Mouse (Mus musculus) kidney, embryonic 14.5 days (tissue): ENCODE data around the gene Col1a2. TPM values are rescaled to one million over a fixed set of nuclear protein-coding genes. Genes with fewer than 3 reads are reported as not detected.
A peak's percentile ranks its signal among the peaks of the same experiment; 100 is the strongest.

ENCODE experiments used
- ATAC-seq: fragments of 200-750 bp; cut with Nextera tagmentation; 2 replicates; pipeline ENCODE4 v1.8.0; 2017; ENCODE audit warnings: moderate number of reproducible peaks, mild to moderate bottlenecking, moderate TSS enrichment, moderate library complexity; ENCODE audit not compliant: low FRiP score, low TSS enrichment
- H3K27ac ChIP-seq: fragments of 300-500 bp; sonication (generic); 2 replicates; pipeline ENCODE4 v1.5.1; 2014; ENCODE audit warnings: low read depth, mild to moderate bottlenecking, low read length, moderate library complexity, mixed read lengths
- H3K27me3 ChIP-seq: fragments of 300-500 bp; sonication (generic); 2 replicates; pipeline ENCODE4 v1.6.1; 2014; ENCODE audit warnings: mild to moderate bottlenecking, low read length; ENCODE audit not compliant: control insufficient read depth, insufficient read depth
- H3K36me3 ChIP-seq: fragments of 300-500 bp; sonication (generic); 2 replicates; pipeline ENCODE4 v1.6.1; 2014; ENCODE audit warnings: low read length, mixed read lengths; ENCODE audit not compliant: control insufficient read depth, insufficient read depth
- H3K4me1 ChIP-seq: fragments of 300-500 bp; sonication (generic); 2 replicates; pipeline ENCODE4 v1.6.1; 2014; ENCODE audit warnings: low read length, mixed read lengths; ENCODE audit not compliant: control insufficient read depth, insufficient read depth
- H3K4me2 ChIP-seq: fragments of 300-500 bp; sonication (generic); replicated peaks from 2 replicates; pipeline ENCODE4 v1.6.1; 2014; ENCODE audit warnings: low read depth, mild to moderate bottlenecking, low read length
- H3K4me3 ChIP-seq: fragments of 300-500 bp; sonication (generic); 2 replicates; pipeline ENCODE4 v1.5.1; 2014; ENCODE audit warnings: mild to moderate bottlenecking, low read length
- H3K9ac ChIP-seq: fragments of 300-500 bp; sonication (generic); 2 replicates; pipeline ENCODE4 v1.6.1; 2014; ENCODE audit warnings: low read depth, mild to moderate bottlenecking, low read length, moderate library complexity
- H3K9me3 ChIP-seq: fragments of 300-500 bp; sonication (generic); 2 replicates; pipeline ENCODE4 v1.6.1; 2016; ENCODE audit warnings: low read length; ENCODE audit not compliant: control insufficient read depth
- WGBS: fragments of 180-500 bp; shearing (Covaris S2); extraction: QIAGEN DNeasy Blood & Tissue Kit; methylation state at CpG from one replicate; pipeline ENCODE4 v1.1.7; 2014; 5-methylcytosine and 5-hydroxymethylcytosine counted together
- polyA plus RNA-seq: library from polyadenylated mRNA; unstranded; fragments of >200 nt; fragmentation: Nextera tagmentation; extraction: Ambion mirVana; gene quantifications from 2 replicates; pipeline ENCODE4 v1.2.1, GENCODE M21; 2014

Col1a2 gene
- 171 and 267 TPM in 2 replicates for polyA plus RNA-seq

DNA sequence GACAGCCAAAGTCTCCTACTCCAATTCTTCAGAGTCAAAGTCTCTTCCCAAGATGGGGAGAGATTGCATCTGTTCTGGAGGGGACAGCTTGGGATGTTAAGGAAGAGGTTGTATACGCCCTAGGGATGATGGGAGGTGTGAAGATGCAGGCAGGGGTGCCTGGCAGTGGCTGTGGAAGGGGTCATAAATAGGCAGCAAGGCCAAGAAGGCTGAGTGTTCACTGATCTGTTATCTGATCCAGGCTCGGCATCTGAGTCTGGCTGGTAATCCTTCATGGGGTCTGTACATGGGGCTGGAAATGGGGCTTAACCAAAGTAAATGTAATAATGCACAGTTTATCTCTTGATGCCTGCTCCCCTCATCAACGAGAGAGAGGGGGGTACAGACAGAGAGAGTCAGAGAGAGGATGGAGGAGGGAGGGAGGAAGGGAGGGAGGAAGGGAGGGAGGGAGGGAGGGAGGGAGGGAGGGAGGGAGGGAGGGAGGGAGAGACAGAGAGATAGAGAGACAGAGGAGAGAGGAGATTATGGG lies at the start of gene Col1a2:
TSS of gene Col1a2 (plus strand) at position 212 of the 529 bp plus-strand sequence.
- Histone ChIP-seq H3K4me3 (peak within 1 kb of the TSS; percentile 32), H3K9ac (peak within 1 kb of the TSS; percentile 48; the same call in 1 of the 2 replicates), H3K4me1 (no peaks in the 10 kb centered on the region), H3K36me3 (no peaks in the 10 kb centered on the region), H3K27ac (peak within 1 kb of the TSS; percentile 59; the same call in 1 of the 2 replicates), H3K27me3 (peaks cover 4% of the 10 kb centered on the region; the same call in 1 of the 2 replicates), H3K4me2 (peak within 1 kb of the TSS; percentile 69), H3K9me3 (no peaks in the 10 kb centered on the region)
- WGBS, result 14% methylated on average over 3 of the region's 3 CpGs
- peak; percentile 30 for ATAC-seq

DNA sequence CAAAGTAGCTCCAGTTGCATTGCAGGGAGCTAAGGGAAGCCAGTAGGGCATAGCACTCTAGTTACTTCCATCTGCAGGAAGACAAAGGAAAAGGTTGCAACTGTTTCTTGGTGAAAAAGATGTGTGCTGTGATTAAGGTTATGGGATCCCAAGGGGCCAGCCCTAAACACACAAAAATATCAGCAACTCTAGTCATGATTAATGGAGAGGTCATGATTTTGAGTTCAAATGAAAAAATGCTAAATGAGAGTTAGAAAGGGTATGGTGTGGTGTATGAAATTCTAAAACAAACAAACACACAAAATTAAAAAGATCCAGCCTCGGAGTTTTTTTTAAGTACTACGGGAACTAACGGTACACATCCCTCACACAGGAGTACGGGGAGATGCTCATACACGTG lies 49.1 kb upstream of the Col1a2 start:
- H3K4me3 ChIP-seq, result no peak overlapping the region
- H3K4me2 ChIP-seq, result no peak overlapping the region
- no peak for ATAC-seq
- peak overlapping the region; percentile 95 for H3K27ac ChIP-seq
- H3K36me3 ChIP-seq, result no peaks in the 10 kb centered on the region
- H3K9ac ChIP-seq, result no peak overlapping the region
- no peaks in the 10 kb centered on the region for H3K9me3 ChIP-seq
- WGBS, result 54% methylated on average over 5 of the region's 5 CpGs
- H3K4me1 ChIP-seq, result peaks cover 13% of the 10 kb centered on the region; the same call in 1 of the 2 replicates
- no peaks in the 10 kb centered on the region for H3K27me3 ChIP-seq

DNA sequence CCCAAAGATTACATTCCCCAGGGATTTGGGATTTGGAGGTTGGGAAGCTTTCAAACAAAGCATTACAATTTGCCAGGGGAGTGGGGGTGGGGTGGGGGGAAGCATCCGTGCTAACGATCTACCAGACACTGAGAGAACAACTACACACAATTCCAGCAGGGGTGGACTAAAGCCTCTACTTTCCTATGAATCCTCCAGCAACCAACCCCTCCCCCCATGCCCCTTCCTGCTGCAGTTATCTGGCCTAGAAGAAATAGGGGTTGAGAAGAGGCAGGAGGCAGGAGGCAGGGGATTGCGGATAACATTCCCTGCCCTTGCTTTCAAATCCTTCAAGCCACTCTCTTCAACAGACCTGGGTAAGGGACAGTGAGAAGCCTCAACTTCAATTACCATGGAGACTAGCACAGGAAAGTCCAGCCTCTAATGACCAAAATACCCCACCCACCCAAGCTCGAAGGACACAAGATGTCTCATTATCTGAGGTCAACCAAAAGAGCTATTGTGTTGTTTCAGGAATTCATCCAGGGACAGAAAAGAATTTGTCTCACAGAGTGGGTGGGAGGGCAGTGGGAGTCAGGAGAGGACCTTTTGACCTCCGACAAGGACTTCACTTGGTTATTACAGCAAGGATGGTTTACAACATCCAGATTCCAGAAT lies 48.5 kb upstream of the Col1a2 start:
- peak; percentile 47 for ATAC-seq
- H3K4me3 ChIP-seq, result no peak overlapping the region
- no peak overlapping the region for H3K4me2 ChIP-seq
- no peaks in the 10 kb centered on the region for H3K36me3 ChIP-seq
- peak overlapping the region; percentile 95 for H3K27ac ChIP-seq
- 18% methylated on average over 5 of the region's 5 CpGs for WGBS
- no peaks in the 10 kb centered on the region for H3K9me3 ChIP-seq
- no peak overlapping the region for H3K9ac ChIP-seq
- H3K27me3 ChIP-seq, result no peaks in the 10 kb centered on the region
- H3K4me1 ChIP-seq, result peaks cover 13% of the 10 kb centered on the region; the same call in 1 of the 2 replicates

DNA sequence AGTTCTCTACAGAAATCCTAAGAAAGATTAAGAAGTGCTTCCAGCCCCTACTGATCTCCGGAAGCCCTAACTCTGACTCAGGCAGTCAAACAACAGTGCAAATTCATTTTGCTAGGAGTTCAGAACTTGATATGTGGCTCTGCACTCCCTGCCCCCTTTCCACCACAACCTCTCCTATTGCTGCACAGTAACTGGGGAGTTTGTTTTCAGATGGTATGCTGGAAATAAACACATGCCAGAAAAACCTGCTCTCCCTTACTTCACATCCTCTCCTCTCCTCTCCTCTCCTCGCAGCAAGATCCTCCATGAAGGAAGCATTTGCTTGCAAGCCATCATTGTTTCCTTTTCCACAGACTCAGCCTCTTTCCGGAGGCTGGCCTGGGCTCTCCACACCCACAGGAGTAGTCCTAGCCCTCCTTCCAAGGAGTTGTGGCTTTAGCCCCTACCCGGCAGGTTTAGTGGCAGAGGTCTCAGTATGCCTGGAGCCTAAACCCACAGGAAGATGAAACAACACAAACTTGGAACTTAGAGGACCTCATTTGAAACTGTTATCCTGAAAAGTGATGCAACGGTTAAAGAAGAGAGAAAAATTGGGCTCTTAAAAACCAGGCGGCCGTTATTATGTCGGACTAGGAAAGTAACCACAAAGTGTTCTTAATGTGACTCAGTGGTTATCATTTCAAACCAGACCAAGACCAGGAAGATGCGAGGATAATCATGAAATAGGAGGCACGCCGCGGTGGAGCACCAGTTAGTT lies 47.7 kb upstream of the Col1a2 start:
- H3K9me3 ChIP-seq, result no peaks in the 10 kb centered on the region
- no peak overlapping the region for H3K4me3 ChIP-seq
- no peak overlapping the region for H3K4me2 ChIP-seq
- peaks cover 13% of the 10 kb centered on the region; the same call in 1 of the 2 replicates for H3K4me1 ChIP-seq
- H3K9ac ChIP-seq, result no peak overlapping the region
- no peaks in the 10 kb centered on the region for H3K36me3 ChIP-seq
- peak overlapping the region; percentile 95 for H3K27ac ChIP-seq
- peak; percentile 65; the same call in 1 of the 2 replicates for ATAC-seq
- 47% methylated on average over 12 of the region's 12 CpGs for WGBS
- H3K27me3 ChIP-seq, result no peaks in the 10 kb centered on the region

DNA sequence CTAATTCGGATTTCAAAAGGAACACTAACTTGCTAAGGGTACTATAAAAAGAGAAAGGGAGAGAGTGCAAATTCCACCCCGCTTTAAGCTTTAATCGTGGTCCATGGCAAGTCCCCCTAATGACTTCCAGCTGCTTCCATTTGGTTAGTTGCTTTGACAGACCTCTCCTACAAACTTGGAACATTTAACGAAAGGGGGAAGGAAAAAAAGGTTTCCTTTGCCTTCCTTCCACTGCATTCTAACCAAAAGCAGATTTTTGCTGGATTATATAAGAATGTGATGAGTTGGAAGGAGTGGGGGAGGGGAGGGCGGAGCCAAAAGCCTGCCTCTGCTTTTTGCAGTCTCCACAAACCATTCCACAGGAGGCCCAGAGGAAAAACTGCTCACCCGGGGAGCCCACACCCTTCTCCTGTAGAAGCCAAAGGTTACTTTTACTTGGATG lies 47.0 kb upstream of the Col1a2 start:
- H3K9ac ChIP-seq, result no peak overlapping the region
- H3K4me1 ChIP-seq, result peaks cover 13% of the 10 kb centered on the region; the same call in 1 of the 2 replicates
- no peak overlapping the region for H3K4me2 ChIP-seq
- no peaks in the 10 kb centered on the region for H3K9me3 ChIP-seq
- H3K36me3 ChIP-seq, result no peaks in the 10 kb centered on the region
- ATAC-seq, result peak; percentile 75
- peak overlapping the region; percentile 95 for H3K27ac ChIP-seq
- H3K27me3 ChIP-seq, result no peaks in the 10 kb centered on the region
- no peak overlapping the region for H3K4me3 ChIP-seq
- WGBS, result 23% methylated on average over 6 of the region's 6 CpGs

DNA sequence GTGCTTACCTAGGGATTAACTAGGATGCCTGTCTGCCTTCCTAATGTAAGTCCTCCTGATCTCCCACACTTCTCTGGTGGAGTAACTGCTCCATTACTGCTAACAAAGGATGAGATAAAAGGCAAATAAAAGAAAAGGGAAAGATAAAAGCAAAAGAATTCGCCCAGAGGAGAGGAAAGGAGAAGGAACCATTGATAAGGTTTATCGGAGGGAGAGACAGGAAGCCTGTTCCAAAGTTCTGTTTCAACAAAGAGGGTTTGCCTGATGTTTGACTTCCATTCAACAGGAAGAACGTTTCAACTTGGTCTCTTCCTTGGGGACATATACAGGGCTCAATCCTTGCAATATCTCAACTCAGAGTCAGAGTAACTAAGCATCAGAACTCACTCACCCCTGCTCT lies 39.3 kb upstream of the Col1a2 start:
- Histone ChIP-seq H3K9me3 (no peaks in the 10 kb centered on the region), H3K4me1 (no peaks in the 10 kb centered on the region), H3K36me3 (no peaks in the 10 kb centered on the region), H3K4me3 (no peak overlapping the region), H3K4me2 (no peak overlapping the region), H3K27ac (no peak overlapping the region; the same call in 1 of the 2 replicates), H3K27me3 (no peaks in the 10 kb centered on the region), H3K9ac (no peak overlapping the region)
- ATAC-seq, result no peak
- 61% methylated on average over 3 of the region's 3 CpGs for WGBS

DNA sequence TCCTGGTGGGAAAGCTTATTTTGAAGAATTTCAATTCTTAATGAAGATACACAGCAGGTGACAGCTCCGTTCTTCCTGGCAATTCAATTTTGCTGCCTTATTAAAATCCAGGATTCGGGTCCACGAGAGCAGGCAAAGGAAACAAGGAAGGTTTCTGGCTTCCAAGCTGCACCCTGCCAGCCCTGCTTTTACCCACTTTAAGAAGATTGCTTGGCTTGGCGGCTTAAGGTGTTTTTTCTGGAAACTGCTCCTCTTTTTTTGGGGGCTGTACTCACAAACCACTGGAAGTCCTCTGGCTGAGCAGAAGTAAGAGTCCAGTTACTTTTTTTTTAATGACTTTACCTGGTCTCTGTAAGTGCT lies 21.1 kb upstream of the Col1a2 start:
- Histone ChIP-seq H3K27me3 (no peaks in the 10 kb centered on the region), H3K36me3 (no peaks in the 10 kb centered on the region), H3K4me2 (no peak overlapping the region), H3K9ac (no peak overlapping the region), H3K27ac (no peak overlapping the region; the same call in 1 of the 2 replicates), H3K4me3 (no peak overlapping the region), H3K4me1 (peaks cover 2% of the 10 kb centered on the region; the same call in 1 of the 2 replicates), H3K9me3 (no peaks in the 10 kb centered on the region)
- 61% methylated on average over 4 of the region's 4 CpGs for WGBS
- ATAC-seq, result no peak

DNA sequence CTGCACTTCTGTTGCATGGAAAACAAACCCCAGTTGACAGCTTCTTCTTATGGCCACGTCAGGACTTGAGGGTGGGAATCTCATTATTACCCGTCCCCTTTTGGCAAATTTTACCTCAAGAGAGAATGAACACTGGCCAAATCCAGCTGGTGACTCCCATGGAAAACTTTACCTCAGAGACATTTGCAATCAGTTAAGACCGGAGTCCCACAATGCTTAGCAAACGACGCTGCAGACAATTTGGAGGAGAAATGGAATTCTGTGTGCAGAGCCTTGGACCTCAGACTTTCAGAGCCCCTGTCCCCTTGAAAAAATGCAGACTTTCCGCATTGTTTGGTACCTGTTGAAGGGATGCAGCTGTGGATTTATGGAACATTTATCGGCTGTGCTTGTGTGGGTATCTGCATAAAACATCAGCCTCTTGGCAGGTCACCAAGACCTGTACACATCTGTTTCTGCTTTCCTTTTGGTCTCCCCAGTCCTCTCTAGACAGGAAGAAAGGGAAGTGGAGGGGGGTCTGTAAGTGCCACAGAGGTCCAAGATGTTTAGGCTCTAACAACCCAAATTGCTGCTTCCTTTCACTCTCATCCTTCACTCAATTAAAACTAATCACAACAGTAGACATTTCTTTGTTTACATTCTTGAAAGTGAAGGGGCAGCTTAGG lies 20.5 kb upstream of the Col1a2 start:
- no peak overlapping the region for H3K4me2 ChIP-seq
- H3K9ac ChIP-seq, result no peak overlapping the region
- peaks cover 7% of the 10 kb centered on the region for H3K4me1 ChIP-seq
- ATAC-seq, result no peak
- H3K9me3 ChIP-seq, result no peaks in the 10 kb centered on the region
- no peaks in the 10 kb centered on the region for H3K36me3 ChIP-seq
- no peaks in the 10 kb centered on the region for H3K27me3 ChIP-seq
- H3K27ac ChIP-seq, result no peak overlapping the region; the same call in 1 of the 2 replicates
- 42% methylated on average over 7 of the region's 7 CpGs for WGBS
- no peak overlapping the region for H3K4me3 ChIP-seq
